Mouse (Mus musculus) liver, embryonic 13.5 days (tissue): Measurements from ENCODE around the gene Ntrk3. TPM values are rescaled to one million over a fixed set of nuclear protein-coding genes. Genes with fewer than 3 reads are reported as not detected.

Experiments
- ATAC-seq: fragments of 200-750 bp; cut with Nextera tagmentation; 2 replicates; pipeline ENCODE4 v1.8.0; 2017; ENCODE audit warnings: low read depth, mild to moderate bottlenecking, moderate number of reproducible peaks, moderate library complexity
- DNase-seq: peaks from one replicate; pipeline ENCODE4 v3.0.0; 2022
- H3K27ac ChIP-seq: fragments of 300-500 bp; sonication (generic); 2 replicates; pipeline ENCODE4 v1.5.1; 2015; ENCODE audit warnings: moderate library complexity, mild to moderate bottlenecking, inconsistent platforms
- H3K27me3 ChIP-seq: fragments of 300-500 bp; sonication (generic); 2 replicates; pipeline ENCODE4 v1.6.1; 2015; ENCODE audit warnings: mild to moderate bottlenecking, inconsistent platforms
- H3K36me3 ChIP-seq: fragments of 300-500 bp; sonication (generic); 2 replicates; pipeline ENCODE4 v1.6.1; 2015; ENCODE audit warnings: mild to moderate bottlenecking, inconsistent platforms
- H3K4me1 ChIP-seq: fragments of 300-500 bp; sonication (generic); replicated peaks from 2 replicates; pipeline ENCODE4 v1.6.1; 2015; ENCODE audit warnings: inconsistent platforms
- H3K4me2 ChIP-seq: fragments of 300-500 bp; sonication (generic); 2 replicates; pipeline ENCODE4 v1.6.1; 2015; ENCODE audit warnings: inconsistent platforms, mild to moderate bottlenecking, moderate library complexity
- H3K4me3 ChIP-seq: fragments of 300-500 bp; sonication (generic); replicated peaks from 2 replicates; pipeline ENCODE4 v1.5.1; 2015; ENCODE audit warnings: mild to moderate bottlenecking, inconsistent platforms
- H3K9ac ChIP-seq: fragments of 300-500 bp; sonication (generic); 2 replicates; pipeline ENCODE4 v1.6.1; 2015; ENCODE audit warnings: mild to moderate bottlenecking, inconsistent platforms
- H3K9me3 ChIP-seq: fragments of 300-500 bp; sonication (generic); replicated peaks from 2 replicates; pipeline ENCODE4 v1.6.1; 2016; ENCODE audit warnings: inconsistent platforms
- WGBS: fragments of 180-500 bp; shearing (Covaris S2); methylation state at CpG from one replicate; pipeline ENCODE4 v1.1.7; 2015; ENCODE audit not compliant: insufficient replicate concordance; 5-methylcytosine and 5-hydroxymethylcytosine counted together
- polyA plus RNA-seq: library from polyadenylated mRNA; unstranded; fragments of >200 nt; fragmentation: Nextera tagmentation; extraction: Ambion mirVana; gene quantifications from 2 replicates; pipeline ENCODE4 v1.2.1, GENCODE M21; 2015

The Ntrk3 gene
- polyA plus RNA-seq, 1 experiment from 2014 or later: 0.20 TPM

DNA sequence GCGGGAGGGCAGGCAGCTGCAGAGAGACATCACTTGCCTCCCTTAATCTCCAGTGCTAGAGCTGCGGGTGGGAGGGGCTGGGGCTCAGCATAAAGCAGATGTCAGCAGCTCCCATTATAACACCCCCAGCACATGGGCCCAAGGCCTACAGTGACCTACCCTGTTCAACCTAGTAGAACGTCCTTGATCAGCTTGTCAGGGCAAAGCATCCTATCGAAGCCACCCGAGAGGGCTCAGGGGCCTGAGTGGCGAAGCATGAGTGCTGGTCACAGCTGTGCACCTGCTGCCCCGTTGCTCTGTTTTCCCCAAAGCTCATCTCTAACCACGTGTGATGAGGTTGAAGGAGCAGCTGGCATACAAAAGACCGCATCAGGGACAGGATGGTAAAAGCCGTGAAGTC lies 191.3 kb downstream of the Ntrk3 start:
- ATAC-seq (no peak), DNase-seq (no peak)
- Histone ChIP-seq H3K4me3 (no peak overlapping the region), H3K27ac (no peak overlapping the region), H3K27me3 (no peaks in the 10 kb centered on the region), H3K9me3 (peaks cover 5% of the 10 kb centered on the region; the same call in 1 of the 2 replicates), H3K9ac (no peak overlapping the region), H3K4me1 (no peaks in the 10 kb centered on the region), H3K4me2 (no peak overlapping the region), H3K36me3 (no peaks in the 10 kb centered on the region)
- 61% methylated on average over 10 of the region's 10 CpGs for WGBS

GRCm38 (mm10) chr7:78542468-78542867 lies 195.3 kb downstream of the Ntrk3 start:
- no peak overlapping the region for H3K4me3 ChIP-seq
- H3K9me3 ChIP-seq: peaks cover 3% of the 10 kb centered on the region; the same call in 1 of the 2 replicates
- no peak overlapping the region for H3K4me2 ChIP-seq
- ATAC-seq (no peak), DNase-seq (no peak)
- no peaks in the 10 kb centered on the region for H3K4me1 ChIP-seq
- WGBS: 46% methylated on average over 4 of the region's 4 CpGs
- no peak overlapping the region for H3K27ac ChIP-seq
- H3K36me3 ChIP-seq: no peaks in the 10 kb centered on the region
- H3K9ac ChIP-seq: no peak overlapping the region
- H3K27me3 ChIP-seq: no peaks in the 10 kb centered on the region

- 50% methylated on average over 6 of the region's 6 CpGs for WGBS
- Histone ChIP-seq H3K9ac (no peak overlapping the region), H3K36me3 (no peaks in the 10 kb centered on the region), H3K27ac (no peak overlapping the region), H3K4me3 (no peak overlapping the region), H3K4me2 (no peak overlapping the region), H3K27me3 (no peaks in the 10 kb centered on the region), H3K9me3 (no peaks in the 10 kb centered on the region), H3K4me1 (no peaks in the 10 kb centered on the region)
- no peak for ATAC-seq
- DNase-seq: no peak
Observed at GRCm38 (mm10) chr7:78530286-78530685, 207.5 kb downstream of the Ntrk3 start.

- Histone ChIP-seq H3K27me3 (no peaks in the 10 kb centered on the region), H3K27ac (no peak overlapping the region), H3K9me3 (no peaks in the 10 kb centered on the region), H3K4me2 (no peak overlapping the region), H3K4me1 (no peaks in the 10 kb centered on the region), H3K36me3 (no peaks in the 10 kb centered on the region), H3K4me3 (no peak overlapping the region), H3K9ac (no peak overlapping the region)
- DNase-seq: no peak
- 89% methylated on average over 3 of the region's 3 CpGs for WGBS
- ATAC-seq: no peak
Observed at GRCm38 (mm10) chr7:78528008-78528407, 209.8 kb downstream of the Ntrk3 start.

DNA sequence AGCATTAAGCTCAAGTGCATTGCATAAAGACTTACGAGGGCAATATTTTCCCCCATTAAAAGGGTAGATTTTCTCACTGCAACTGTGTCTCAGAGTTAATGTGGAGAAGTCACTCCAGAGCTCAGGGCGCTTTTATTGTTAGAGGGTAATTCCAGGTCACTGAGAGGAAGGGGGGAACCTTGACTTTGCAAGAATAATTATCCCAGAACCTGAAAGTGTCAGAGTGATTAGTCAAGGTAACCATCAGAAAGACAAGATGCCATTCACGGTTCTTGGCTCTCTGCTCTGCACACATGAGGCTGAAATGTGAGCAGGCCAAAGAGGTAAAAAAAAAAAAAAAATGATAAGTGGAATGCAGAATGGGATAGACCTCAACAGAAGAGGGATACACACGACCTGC lies 210.2 kb downstream of the Ntrk3 start:
- ATAC-seq: no peak
- H3K27ac ChIP-seq: no peak overlapping the region
- 49% methylated on average over 4 of the region's 4 CpGs for WGBS

DNA sequence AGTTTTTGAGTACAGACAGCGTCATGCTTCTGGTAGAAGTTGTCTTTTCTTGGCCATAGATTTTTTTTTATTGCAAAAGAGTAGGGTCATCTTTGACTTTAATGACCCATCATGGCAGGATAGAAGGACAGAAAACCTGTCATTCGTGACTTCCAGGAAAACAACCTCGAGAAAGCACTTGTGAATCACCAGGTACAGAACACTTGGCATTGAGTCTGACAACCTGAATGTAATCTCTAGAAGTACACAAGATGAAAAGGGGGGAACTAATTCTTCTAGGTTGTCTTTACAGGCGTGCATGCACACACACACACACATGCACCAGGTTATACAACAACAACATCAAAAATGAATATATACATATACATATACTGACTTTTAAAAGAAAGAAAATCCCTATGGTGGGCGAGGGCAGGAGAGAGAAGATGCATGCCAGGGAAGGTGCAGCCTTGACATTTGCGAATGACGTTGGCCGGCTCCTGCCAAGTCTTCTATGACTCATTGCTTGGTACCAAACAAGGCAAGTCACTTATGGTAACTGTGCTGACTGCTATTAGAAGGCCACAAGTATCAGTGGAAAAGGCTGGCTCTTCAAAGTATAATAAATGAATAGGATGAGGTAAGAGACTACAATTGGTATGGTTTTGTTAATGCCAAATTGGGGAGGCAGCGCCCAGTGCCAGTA lies 217.4 kb downstream of the Ntrk3 start:
- Histone ChIP-seq H3K4me3 (no peak overlapping the region), H3K27ac (no peak overlapping the region), H3K27me3 (no peaks in the 10 kb centered on the region), H3K9me3 (no peaks in the 10 kb centered on the region), H3K9ac (no peak overlapping the region), H3K4me1 (no peaks in the 10 kb centered on the region), H3K4me2 (no peak overlapping the region), H3K36me3 (no peaks in the 10 kb centered on the region)
- 67% methylated on average over 9 of the region's 9 CpGs for WGBS
- DNase-seq (no peak), ATAC-seq (no peak)

More for the DNA sequence above, 210.2 kb downstream of the Ntrk3 start:
- Histone ChIP-seq H3K36me3 (no peaks in the 10 kb centered on the region), H3K4me2 (no peak overlapping the region), H3K4me1 (no peaks in the 10 kb centered on the region), H3K9ac (no peak overlapping the region), H3K4me3 (no peak overlapping the region), H3K9me3 (no peaks in the 10 kb centered on the region), H3K27me3 (no peaks in the 10 kb centered on the region)
- DNase-seq: no peak

GRCm38 (mm10) chr7:78519689-78520088 lies 218.1 kb downstream of the Ntrk3 start:
- no peaks in the 10 kb centered on the region for H3K36me3 ChIP-seq
- 67% methylated on average over 3 of the region's 3 CpGs for WGBS
- no peaks in the 10 kb centered on the region for H3K4me1 ChIP-seq
- no peaks in the 10 kb centered on the region for H3K9me3 ChIP-seq
- no peak overlapping the region for H3K9ac ChIP-seq
- H3K4me2 ChIP-seq: no peak overlapping the region
- H3K4me3 ChIP-seq: no peak overlapping the region
- ATAC-seq (no peak), DNase-seq (no peak)
- no peak overlapping the region for H3K27ac ChIP-seq
- no peaks in the 10 kb centered on the region for H3K27me3 ChIP-seq

DNA sequence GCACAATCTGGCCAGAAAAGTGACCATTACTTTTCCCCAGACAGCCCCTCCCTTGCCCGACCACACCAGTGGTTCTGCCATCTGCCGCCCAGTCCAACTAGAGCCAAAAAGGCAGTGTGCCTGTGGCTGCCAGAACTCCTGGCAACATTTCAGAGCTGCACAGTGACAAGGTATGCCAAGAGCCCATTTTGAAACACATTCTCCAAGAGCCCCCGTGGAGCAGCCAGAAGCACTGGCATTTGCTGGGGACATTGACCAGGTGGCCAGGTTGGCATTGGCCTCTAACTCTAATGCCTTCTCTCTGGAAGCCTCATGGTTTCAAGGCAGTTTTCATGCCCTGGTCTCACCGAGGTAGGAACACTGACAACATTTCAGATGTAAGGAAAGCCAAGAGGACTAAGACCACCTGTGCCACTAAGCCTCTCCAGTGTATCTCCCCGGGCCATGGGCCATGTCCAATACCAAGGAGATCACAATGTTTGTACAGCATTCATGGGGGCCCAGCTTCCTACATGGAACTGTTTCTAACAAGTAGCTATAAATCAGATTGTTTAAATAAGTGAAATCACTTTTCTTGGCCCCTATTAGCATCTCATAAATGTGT lies 218.9 kb downstream of the Ntrk3 start:
- no peaks in the 10 kb centered on the region for H3K9me3 ChIP-seq
- H3K9ac ChIP-seq: no peak overlapping the region
- no peak overlapping the region for H3K27ac ChIP-seq
- no peaks in the 10 kb centered on the region for H3K4me1 ChIP-seq
- ATAC-seq (no peak), DNase-seq (no peak)
- 63% methylated on average over 5 of the region's 5 CpGs for WGBS
- no peaks in the 10 kb centered on the region for H3K27me3 ChIP-seq
- H3K36me3 ChIP-seq: no peaks in the 10 kb centered on the region
- H3K4me2 ChIP-seq: no peak overlapping the region
- H3K4me3 ChIP-seq: no peak overlapping the region

DNA sequence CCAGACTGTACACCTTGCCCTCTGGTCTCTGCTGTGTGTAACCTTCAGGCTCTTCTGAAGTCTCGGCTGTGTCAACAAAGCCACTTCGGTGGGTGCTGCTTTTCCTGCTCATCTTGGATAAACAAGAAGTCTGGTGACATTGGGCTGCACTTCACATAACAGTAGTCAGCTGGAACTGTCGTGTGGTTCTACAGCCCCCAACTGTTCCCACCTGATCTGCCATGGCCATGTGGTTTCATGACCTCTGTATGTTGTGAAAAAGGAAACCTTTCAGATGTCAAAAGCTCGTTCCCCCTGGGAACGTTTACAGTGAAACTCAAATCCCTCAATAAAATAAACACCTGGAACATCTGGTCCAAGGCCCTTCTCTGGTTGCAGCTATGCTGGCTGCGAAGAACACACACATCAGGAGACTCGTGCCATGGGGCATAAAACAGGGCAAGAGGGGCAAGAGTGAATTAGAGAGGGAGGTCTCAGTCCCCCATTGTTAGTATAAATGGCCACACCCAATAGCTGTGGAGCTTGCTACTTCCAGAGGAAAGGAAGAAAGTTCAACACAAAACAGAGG lies 222.7 kb downstream of the Ntrk3 start:
- ATAC-seq (no peak), DNase-seq (no peak)
- Histone ChIP-seq H3K9ac (no peak overlapping the region), H3K4me1 (no peaks in the 10 kb centered on the region), H3K4me2 (no peak overlapping the region), H3K9me3 (0 out of 2 replicates have a peak, but pooled peaks cover 5% of the 10 kb centered on the region), H3K27me3 (no peaks in the 10 kb centered on the region), H3K27ac (no peak overlapping the region), H3K4me3 (no peak overlapping the region), H3K36me3 (no peaks in the 10 kb centered on the region)
- WGBS: 50% methylated on average over 7 of the region's 7 CpGs

GRCm38 (mm10) chr7:78507032-78507611 lies 230.7 kb downstream of the Ntrk3 start:
- DNase-seq (no peak), ATAC-seq (no peak)
- no peak overlapping the region for H3K27ac ChIP-seq
- no peak overlapping the region for H3K4me3 ChIP-seq
- no peak overlapping the region for H3K9ac ChIP-seq
- no peaks in the 10 kb centered on the region for H3K36me3 ChIP-seq
- H3K27me3 ChIP-seq: no peaks in the 10 kb centered on the region
- WGBS: 44% methylated on average over 2 of the region's 2 CpGs
- H3K4me2 ChIP-seq: no peak overlapping the region
- H3K9me3 ChIP-seq: 0 out of 2 replicates have a peak, but pooled peaks cover 5% of the 10 kb centered on the region
- H3K4me1 ChIP-seq: no peaks in the 10 kb centered on the region

DNA sequence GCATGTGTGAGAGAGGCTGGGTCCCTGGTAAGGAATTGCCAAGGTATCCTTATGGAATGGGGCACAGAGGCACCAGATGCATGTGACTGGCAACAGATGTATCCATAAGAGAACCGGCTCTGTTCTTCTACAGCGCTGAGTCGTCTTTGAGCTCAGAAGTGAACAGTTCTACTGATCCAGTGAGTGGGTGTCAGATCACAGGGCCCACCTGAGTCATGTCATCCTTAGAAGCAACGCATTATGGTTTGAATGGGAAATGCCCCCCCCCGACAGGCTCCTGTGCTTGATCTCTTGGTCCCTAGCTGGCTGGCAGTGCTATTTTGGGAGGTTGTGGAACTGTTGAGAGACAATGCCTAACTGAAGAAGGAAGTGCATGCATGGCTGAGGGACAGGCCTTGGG lies 236.9 kb downstream of the Ntrk3 start:
- ATAC-seq (no peak), DNase-seq (no peak)
- WGBS: 67% methylated on average over 5 of the region's 5 CpGs
- H3K4me3 ChIP-seq: no peak overlapping the region
- H3K9me3 ChIP-seq: 0 out of 2 replicates have a peak, but pooled peaks cover 3% of the 10 kb centered on the region
- no peak overlapping the region for H3K4me2 ChIP-seq
- H3K9ac ChIP-seq: no peak overlapping the region
- H3K27ac ChIP-seq: no peak overlapping the region
- H3K27me3 ChIP-seq: no peaks in the 10 kb centered on the region
- H3K36me3 ChIP-seq: no peaks in the 10 kb centered on the region
- no peaks in the 10 kb centered on the region for H3K4me1 ChIP-seq
